Mouse (Mus musculus) olfactory bulb, adult 2 months (tissue): ENCODE results near the gene Mical3.

Experiments used
- CTCF ChIP-seq: fragments of 200-500 bp; IDR thresholded peaks from 2 replicates; pipeline ENCODE4 v1.5.1; 2012; ENCODE audit warnings: low read depth, mild to moderate bottlenecking, low read length, moderate library complexity; ENCODE audit not compliant: insufficient read depth
- POLR2A ChIP-seq: fragments of 200-500 bp; IDR thresholded peaks from 2 replicates; pipeline ENCODE4 v1.6.1; 2012; ENCODE audit warnings: mild to moderate bottlenecking, low read depth, low read length, moderate library complexity; ENCODE audit not compliant: insufficient read depth

DNA sequence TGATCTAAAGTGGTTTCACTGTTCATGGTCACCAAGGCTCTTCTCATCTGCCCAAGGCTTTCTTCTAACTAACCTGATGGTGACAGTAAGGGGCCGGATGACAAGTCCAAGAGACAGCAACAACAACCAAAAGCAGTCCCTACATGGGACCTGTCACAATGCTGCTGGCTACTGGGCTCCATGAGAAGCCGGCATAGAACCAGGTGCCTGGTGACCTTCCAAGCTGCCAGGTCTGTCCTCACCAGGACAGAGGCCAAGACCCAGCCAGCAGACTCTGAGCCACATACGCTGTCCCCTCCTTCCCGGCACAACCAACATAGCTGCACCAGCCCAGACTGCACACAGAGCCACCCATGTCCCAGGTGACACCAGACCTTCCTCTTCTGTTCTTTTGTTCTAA lies 112.7 kb downstream of the Mical3 start:
- TF ChIP-seq CTCF (no peak), POLR2A (no peak)
